15 mouse cellular contexts compared by ENCODE assay signal in genomic region chr19:38363879-38364659, GRCm38 (mm10). TPM values are rescaled to one million over a fixed set of nuclear protein-coding genes. Genes with fewer than 3 reads are reported as not detected.
DNase-seq lines count a peak whose midpoint lies in the region; ATAC-seq and TF ChIP-seq lines count a peak whose summit lies in the region.
"Had no signal": no experiment of that assay in that cellular context is flagged by ENCODE, and none has a peak within 500 bp of the region (broad histone marks: within the 10 kb centered on the region; RNA-seq: fewer than 3 reads in every experiment).

No protein-coding gene starts in this region.

- no peaks in the 10 kb centered on the region for H3K9me3 ChIP-seq in intestine, embryonic 15.5 days
- H3K9me3 ChIP-seq: heart, embryonic 15.5 days; hindbrain, embryonic 13.5 days; neural tube, embryonic 13.5 days had no signal

- no peak for TF ChIP-seq POLR2A in liver, adult 2 months (IDR thresholded peaks at IDR 0.05; ENCODE audit: extremely low read depth, insufficient read depth, low read length)

- WGBS in liver, adult 2 months = 12% methylated on average over 6 of the region's 6 CpGs
- WGBS in intestine, embryonic 15.5 days = 26% methylated on average over 6 of the region's 6 CpGs

- no peak overlapping the region for H3K4me2 ChIP-seq in intestine, embryonic 15.5 days (replicated peaks)
- H3K4me2 ChIP-seq: heart, embryonic 15.5 days; hindbrain, embryonic 13.5 days; liver, embryonic 11.5 days; neural tube, embryonic 13.5 days had no signal

- H3K4me3 ChIP-seq in liver, adult 2 months (ENCODE audit: insufficient read depth, low read depth, low read length) = no peak overlapping the region
- H3K4me3 ChIP-seq in intestine, embryonic 15.5 days (replicated peaks) = no peak overlapping the region
- H3K4me3 ChIP-seq: heart, embryonic 15.5 days; hindbrain, embryonic 13.5 days; neural tube, embryonic 13.5 days had no signal

- H3K4me1 ChIP-seq in liver, adult 2 months (ENCODE audit: control insufficient read depth, insufficient read depth, low read length) = peaks cover 16% of the 10 kb centered on the region
- no peaks in the 10 kb centered on the region for H3K4me1 ChIP-seq in intestine, embryonic 15.5 days (replicated peaks)

- H3K27ac ChIP-seq in liver, adult 2 months (replicated peaks; ENCODE audit: insufficient read depth, low read depth, low read length) = peak overlapping the region; percentile 20
- no peak overlapping the region for H3K27ac ChIP-seq in intestine, embryonic 15.5 days
- H3K27ac ChIP-seq: heart, embryonic 15.5 days; hindbrain, embryonic 13.5 days; neural tube, embryonic 13.5 days had no signal

- no peaks in the 10 kb centered on the region for H3K79me2 ChIP-seq in liver, adult 2 months (ENCODE audit: control insufficient read depth, insufficient read depth, low read length)

- ATAC-seq in intestine, embryonic 15.5 days = 0 out of 2 replicates have a peak, but pooled peaks have one; percentile 25
- ATAC-seq: forebrain, embryonic 14.5 days had no signal

- TF ChIP-seq CTCF in liver, adult 2 months (IDR thresholded peaks at IDR 0.05; ENCODE audit: low read depth, low read length) = no peak

- H3K27me3 ChIP-seq in liver, adult 2 months (ENCODE audit: control insufficient read depth, insufficient read depth, low read length) = no peaks in the 10 kb centered on the region
- no peaks in the 10 kb centered on the region for H3K27me3 ChIP-seq in intestine, embryonic 15.5 days (replicated peaks)
- H3K27me3 ChIP-seq: heart, embryonic 15.5 days; neural tube, embryonic 13.5 days had no signal

- no peaks in the 10 kb centered on the region for H3K36me3 ChIP-seq in liver, adult 2 months (ENCODE audit: control insufficient read depth, insufficient read depth, low read length)
- H3K36me3 ChIP-seq in intestine, embryonic 15.5 days = no peaks in the 10 kb centered on the region
- H3K36me3 ChIP-seq: heart, embryonic 15.5 days; hindbrain, embryonic 13.5 days; neural tube, embryonic 13.5 days had no signal

- H3K9ac ChIP-seq in liver, adult 2 months (ENCODE audit: low read depth, low read length) = no peak overlapping the region
- H3K9ac ChIP-seq in intestine, embryonic 15.5 days = no peak overlapping the region
- H3K9ac ChIP-seq: heart, embryonic 15.5 days; hindbrain, embryonic 13.5 days; neural tube, embryonic 13.5 days had no signal

- peak; percentile 66 for DNase-seq in heart, adult 11 months
- no peak for DNase-seq in heart, postnatal 25 days (ENCODE audit: low spot score)
- peak; percentile 76 for DNase-seq in liver, adult 2 months (ENCODE audit: extremely low read depth, low read depth, low spot score)
- DNase-seq in liver = no peak
- no peak for DNase-seq in left cerebral cortex, postnatal 25 days (ENCODE audit: low spot score in 2 of 2)
- DNase-seq in yolk sac, embryonic 10.5 days (ENCODE audit: low spot score) = no peak
- DNase-seq: cerebellum, adult 11-12 months; kidney, postnatal 36 days; thymus, postnatal 25 days had no signal

- intact Hi-C loops in heart, postnatal 25 days (cut with DNase I) = no loop called here
- intact Hi-C loops in left cerebral cortex, postnatal 25 days (cut with DNase I) = no loop called here

RNA-seq across cellular contexts. Expression of gene Slc35g1, which starts 31.7 kb away (rescaled TPM):
- total RNA-seq in heart, postnatal 25 days (2021) = 1 to 10 TPM; 1.7 to 1.8 TPM
- 16.3 and 21.2 TPM in 2 replicates for total RNA-seq in liver, adult 2 months (2014; rRNA removed)
- polyA plus RNA-seq in liver, adult 2 months (2012; rRNA removed) = 4.0 and 4.7 TPM in 2 replicates
- polyA plus RNA-seq in intestine, embryonic 15.5 days (2015; fragmentation: Nextera tagmentation; extraction: Ambion mirVana) = 8.1 and 8.5 TPM in 2 replicates
- total RNA-seq in left cerebral cortex, postnatal 25 days (2021) = 1 to 10 TPM; 1.9 to 2.3 TPM

Comparison
In these comparisons a context has a peak if more than half of its experiments do, and no peak if none do; other contexts are left out.
1. DNase-seq: peak in heart, adult 11 months (single experiment) and liver, adult 2 months (single experiment); none in heart, postnatal 25 days (single experiment), liver (single experiment), left cerebral cortex, postnatal 25 days (0 of 2) and yolk sac, embryonic 10.5 days (single experiment).